ENCODE assay signal across 21 mouse cellular contexts in genomic region chr10:44854109-44854508, GRCm38 (mm10).
DNase-seq lines count a peak whose midpoint lies in the region; ATAC-seq and TF ChIP-seq lines count a peak whose summit lies in the region.
"Had no signal": no experiment of that assay in that cellular context is flagged by ENCODE, and none has a peak within 500 bp of the region (broad histone marks: within the 10 kb centered on the region; RNA-seq: fewer than 3 reads in every experiment).

No protein-coding gene starts in this region.

- ATAC-seq in intestine, embryonic 15.5 days: peak; percentile 58
- ATAC-seq in intestine, embryonic 16.5 days: peak; percentile 73
- ATAC-seq in intestine, postnatal 0 days: peak; percentile 36; the same call in 1 of the 2 replicates
- ATAC-seq in hindbrain, embryonic 13.5 days (ENCODE audit: low FRiP score): no peak
- ATAC-seq: activated CD4-positive, CD25-positive, alpha-beta regulatory T cell, adult 4 months; CD4-positive, CD25-positive, alpha-beta regulatory T cell, adult 4 months; Patski had no signal

- WGBS in intestine, embryonic 15.5 days: 74% methylated on average over 4 of the region's 4 CpGs
- WGBS in intestine, embryonic 16.5 days: 70% methylated on average over 4 of the region's 4 CpGs
- 32% methylated on average over 4 of the region's 4 CpGs for WGBS in intestine, postnatal 0 days
- WGBS in hindbrain, embryonic 13.5 days: 96% methylated on average over 4 of the region's 4 CpGs

- no peak overlapping the region for H3K4me2 ChIP-seq in intestine, embryonic 15.5 days (replicated peaks)
- no peak overlapping the region for H3K4me2 ChIP-seq in intestine, embryonic 16.5 days (ENCODE audit: low read depth, low read length)
- H3K4me2 ChIP-seq in intestine, postnatal 0 days (replicated peaks; ENCODE audit: low read depth): no peak overlapping the region
- H3K4me2 ChIP-seq in hindbrain, embryonic 13.5 days: no peak overlapping the region

- no peaks in the 10 kb centered on the region for H3K36me3 ChIP-seq in intestine, embryonic 15.5 days
- no peaks in the 10 kb centered on the region for H3K36me3 ChIP-seq in intestine, embryonic 16.5 days (ENCODE audit: control insufficient read depth, insufficient read depth, low read length)
- no peaks in the 10 kb centered on the region for H3K36me3 ChIP-seq in intestine, postnatal 0 days (ENCODE audit: control insufficient read depth, insufficient read depth)
- no peaks in the 10 kb centered on the region for H3K36me3 ChIP-seq in hindbrain, embryonic 13.5 days
- H3K36me3 ChIP-seq: G1E had no signal

- no peak overlapping the region for H3K4me3 ChIP-seq in intestine, embryonic 15.5 days (replicated peaks)
- no peak overlapping the region for H3K4me3 ChIP-seq in intestine, embryonic 16.5 days (ENCODE audit: low read length)
- H3K4me3 ChIP-seq in intestine, postnatal 0 days (ENCODE audit: low read depth, low read length): no peak overlapping the region
- no peak overlapping the region for H3K4me3 ChIP-seq in hindbrain, embryonic 13.5 days

- H3K9me3 ChIP-seq in intestine, embryonic 15.5 days: no peaks in the 10 kb centered on the region
- H3K9me3 ChIP-seq in intestine, embryonic 16.5 days (ENCODE audit: control insufficient read depth, low read length): no peaks in the 10 kb centered on the region
- no peaks in the 10 kb centered on the region for H3K9me3 ChIP-seq in intestine, postnatal 0 days (ENCODE audit: control insufficient read depth)
- no peaks in the 10 kb centered on the region for H3K9me3 ChIP-seq in hindbrain, embryonic 13.5 days
- H3K9me3 ChIP-seq: G1E had no signal

- no peak overlapping the region for H3K9ac ChIP-seq in intestine, embryonic 15.5 days
- H3K9ac ChIP-seq in intestine, embryonic 16.5 days (ENCODE audit: low read depth, low read length): no peak overlapping the region
- H3K9ac ChIP-seq in intestine, postnatal 0 days (ENCODE audit: low read depth, low read length): no peak overlapping the region
- H3K9ac ChIP-seq in hindbrain, embryonic 13.5 days: no peak overlapping the region

- no peak for DNase-seq in kidney, postnatal 25 days
- no peak for DNase-seq in frontal cortex, adult 2 months (ENCODE audit: extremely low spot score in 1 of 2, low spot score in 1 of 2)
- DNase-seq: adrenal gland, adult 2 months; adrenal gland, adult 8-10 months; adrenal gland, postnatal 10 days; adrenal gland, postnatal 14 days; adrenal gland, postnatal 25 days; adrenal gland, postnatal 36 days; B cell, adult 2 months; cerebellum, adult 11 months; cerebellum, adult 11-12 months; cerebellum, adult 18-20 months had no signal

- no peak for TF ChIP-seq CTCF in intestine, postnatal 0 days (IDR thresholded peaks at IDR 0.05; ENCODE audit: low read depth)

- no peaks in the 10 kb centered on the region for H3K27me3 ChIP-seq in intestine, embryonic 15.5 days (replicated peaks)
- no peaks in the 10 kb centered on the region for H3K27me3 ChIP-seq in intestine, embryonic 16.5 days (replicated peaks; ENCODE audit: control insufficient read depth, insufficient read depth, low read length)
- H3K27me3 ChIP-seq in intestine, postnatal 0 days (replicated peaks; ENCODE audit: control insufficient read depth, insufficient read depth, low read length): no peaks in the 10 kb centered on the region
- no peaks in the 10 kb centered on the region for H3K27me3 ChIP-seq in hindbrain, embryonic 13.5 days
- H3K27me3 ChIP-seq: CH12.LX, Patski had no signal

- H3K27ac ChIP-seq in intestine, embryonic 15.5 days: no peak overlapping the region
- no peak overlapping the region for H3K27ac ChIP-seq in intestine, embryonic 16.5 days (ENCODE audit: low read length)
- no peak overlapping the region for H3K27ac ChIP-seq in intestine, postnatal 0 days (ENCODE audit: low read depth, low read length)
- H3K27ac ChIP-seq in hindbrain, embryonic 13.5 days: no peak overlapping the region

- H3K4me1 ChIP-seq in intestine, embryonic 15.5 days (replicated peaks): no peaks in the 10 kb centered on the region
- H3K4me1 ChIP-seq in intestine, embryonic 16.5 days (ENCODE audit: control insufficient read depth, insufficient read depth, low read length): no peaks in the 10 kb centered on the region
- H3K4me1 ChIP-seq in intestine, postnatal 0 days (replicated peaks; ENCODE audit: control insufficient read depth, insufficient read depth, low read length): 0 out of 2 replicates have a peak, but pooled peaks cover under 1% of the 10 kb centered on the region
- H3K4me1 ChIP-seq in hindbrain, embryonic 13.5 days (replicated peaks): no peaks in the 10 kb centered on the region
